Mouse (Mus musculus) bone marrow macrophage, adult 2 months (primary cell): ENCODE measurements around the gene Bend7.

Experiments used
- CTCF ChIP-seq: IDR thresholded peaks from 2 replicates; pipeline ENCODE4 v1.5.1; 2012; ENCODE audit warnings: low read depth, mild to moderate bottlenecking, low read length, moderate library complexity
- POLR2A ChIP-seq: IDR thresholded peaks from 2 replicates; pipeline ENCODE4 v1.6.1; 2012; ENCODE audit warnings: mild to moderate bottlenecking, low read depth, low read length, borderline replicate concordance

- TF ChIP-seq POLR2A (no peak), CTCF (no peak)
Observed at GRCm38 (mm10) chr2:4761906-4762305, 44.3 kb downstream of the Bend7 start.
